Comparison of ENCODE assay signal across 7 mouse cellular contexts in the genomic region with DNA sequence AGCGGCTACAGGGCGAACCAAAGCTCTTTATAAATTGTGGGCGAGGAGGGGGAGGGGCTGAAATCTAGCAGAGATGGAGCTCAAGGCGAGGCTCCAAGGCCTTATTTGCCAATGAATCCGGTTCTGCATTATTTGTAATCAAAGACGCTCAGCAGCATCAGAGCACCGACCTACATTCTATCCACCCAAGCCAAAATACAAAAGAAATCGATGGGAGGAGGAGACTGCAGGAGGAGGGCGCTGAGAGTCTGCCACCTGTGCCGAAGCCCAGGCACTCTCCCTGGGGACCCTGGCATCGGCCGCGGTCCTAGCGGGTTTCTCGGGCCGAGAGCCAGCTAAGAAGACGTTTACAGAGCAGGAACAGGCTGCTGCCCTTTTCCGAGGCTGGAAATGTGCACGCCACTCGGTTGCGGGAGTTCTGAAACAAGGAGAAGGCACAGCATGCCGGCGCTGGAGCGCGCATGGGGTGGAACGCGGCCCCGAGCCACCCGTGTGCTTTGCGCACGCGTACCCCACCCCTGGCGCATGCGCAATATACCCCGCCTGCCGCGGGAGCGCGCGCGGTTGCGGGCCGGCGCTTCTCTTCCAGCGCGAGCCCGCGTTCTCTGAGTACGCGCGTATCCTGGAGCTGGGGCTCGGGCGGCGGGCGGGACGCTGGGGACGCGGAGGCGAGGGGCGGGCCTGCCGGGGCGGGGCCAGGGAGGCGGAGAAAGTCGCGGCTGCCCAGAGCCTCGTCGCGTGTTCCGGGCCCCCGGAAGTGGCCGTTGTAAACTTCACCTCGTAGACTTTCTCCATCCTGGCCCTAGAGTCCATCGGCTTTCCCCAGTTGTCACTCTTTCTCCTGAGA. TPM values are rescaled to one million over a fixed set of nuclear protein-coding genes. Genes with fewer than 3 reads are reported as not detected.
DNase-seq lines count a peak whose midpoint lies in the region; ATAC-seq and TF ChIP-seq lines count a peak whose summit lies in the region.

A gene (plus strand): TSS at position 703 of the 847 bp plus-strand sequence.

- peak within 1 kb of the TSS; percentile 95 for H3K4me2 ChIP-seq in intestine, postnatal 0 days (replicated peaks; ENCODE audit: low read depth)
- H3K4me2 ChIP-seq in midbrain, embryonic 12.5 days (replicated peaks): peak within 1 kb of the TSS; percentile 76

- no peak; the same call in 1 of the 2 replicates for TF ChIP-seq CTCF in intestine, postnatal 0 days (IDR thresholded peaks at IDR 0.05; ENCODE audit: low read depth)
- no peak for TF ChIP-seq CTCF in small intestine, adult 2 months (IDR thresholded peaks at IDR 0.05; ENCODE audit: extremely low read depth, insufficient read length, insufficient replicate concordance, low read depth, low read length)

- H3K27ac ChIP-seq in intestine, postnatal 0 days (ENCODE audit: low read depth, low read length): peak within 1 kb of the TSS; percentile 74
- H3K27ac ChIP-seq in midbrain, embryonic 12.5 days (replicated peaks): peak within 1 kb of the TSS; percentile 100
- peak within 1 kb of the TSS; percentile 84 for H3K27ac ChIP-seq in small intestine, adult 2 months (ENCODE audit: insufficient read depth, low read depth, low read length)

- ATAC-seq in intestine, postnatal 0 days: peak; percentile 99
- ATAC-seq in midbrain, embryonic 12.5 days (ENCODE audit: low FRiP score, low read depth): peak; percentile 93

- under 1% methylated on average over 70 of the region's 73 CpGs for WGBS in intestine, postnatal 0 days
- WGBS in midbrain, embryonic 12.5 days: under 1% methylated on average over 73 of the region's 73 CpGs
- WGBS in small intestine, adult 2 months: under 1% methylated on average over 73 of the region's 73 CpGs

- H3K4me3 ChIP-seq in intestine, postnatal 0 days (ENCODE audit: low read depth, low read length): peak within 1 kb of the TSS; percentile 81
- peak within 1 kb of the TSS; percentile 65 for H3K4me3 ChIP-seq in midbrain, embryonic 12.5 days
- peak within 1 kb of the TSS; percentile 97 for H3K4me3 ChIP-seq in small intestine, adult 2 months (ENCODE audit: low read depth, low read length)

- intact Hi-C loops in left cerebral cortex, postnatal 4 days (cut with DNase I): loop anchor here (5.0 kb wide), 1 partner anchor 42 kb away; no protein-coding TSS in a partner anchor

- 0 out of 2 replicates have a peak, but pooled peaks cover 2% of the 10 kb centered on the region for H3K4me1 ChIP-seq in intestine, postnatal 0 days (replicated peaks; ENCODE audit: control insufficient read depth, insufficient read depth, low read length)
- H3K4me1 ChIP-seq in midbrain, embryonic 12.5 days: peaks cover 24% of the 10 kb centered on the region
- H3K4me1 ChIP-seq in small intestine, adult 2 months (ENCODE audit: control insufficient read depth, insufficient read depth, insufficient read length, low read length): no peaks in the 10 kb centered on the region

- no peaks in the 10 kb centered on the region for H3K27me3 ChIP-seq in intestine, postnatal 0 days (replicated peaks; ENCODE audit: control insufficient read depth, insufficient read depth, low read length)
- H3K27me3 ChIP-seq in midbrain, embryonic 12.5 days: no peaks in the 10 kb centered on the region
- H3K27me3 ChIP-seq in small intestine, adult 2 months (ENCODE audit: control insufficient read depth, insufficient read depth, low read length): no peaks in the 10 kb centered on the region

- no peaks in the 10 kb centered on the region for H3K9me3 ChIP-seq in intestine, postnatal 0 days (ENCODE audit: control insufficient read depth)
- no peaks in the 10 kb centered on the region for H3K9me3 ChIP-seq in midbrain, embryonic 12.5 days

- DNase-seq in adrenal gland, adult 2 months: peak; percentile 98
- DNase-seq in embryo, embryonic 11.5 days (ENCODE audit: low read depth, low spot score): peak; percentile 96
- peak; percentile 94 to 95 for DNase-seq in gastrocnemius, postnatal 4 days (ENCODE audit: low spot score in 2 of 2)
- DNase-seq in left cerebral cortex, postnatal 4 days: peak; percentile 97

- H3K36me3 ChIP-seq in intestine, postnatal 0 days (ENCODE audit: control insufficient read depth, insufficient read depth): no peaks in the 10 kb centered on the region
- H3K36me3 ChIP-seq in midbrain, embryonic 12.5 days: no peaks in the 10 kb centered on the region
- H3K36me3 ChIP-seq in small intestine, adult 2 months (ENCODE audit: control insufficient read depth, insufficient read depth, low read length): no peaks in the 10 kb centered on the region

- peak within 1 kb of the TSS; percentile 68 for H3K9ac ChIP-seq in intestine, postnatal 0 days (ENCODE audit: low read depth, low read length)
- peak within 1 kb of the TSS; percentile 71 for H3K9ac ChIP-seq in midbrain, embryonic 12.5 days (replicated peaks)

- peak; percentile 52 for TF ChIP-seq POLR2A in small intestine, adult 2 months (IDR thresholded peaks at IDR 0.05; ENCODE audit: low read depth, low read length)

RNA-seq across cellular contexts. Expression of the gene that starts here (rescaled TPM):
- total RNA-seq in adrenal gland, adult 2 months (2021): 1 to 10 TPM; 1.8 to 2.2 TPM
- 0.20 and 0.40 TPM in 2 replicates for polyA plus RNA-seq in adrenal gland, adult 2 months (2012; rRNA removed)
- total RNA-seq in gastrocnemius, postnatal 4 days (2021): 1 to 10 TPM; 1.9 to 2.1 TPM
- polyA plus RNA-seq in intestine, postnatal 0 days (2015; fragmentation: Nextera tagmentation; extraction: Ambion mirVana): 0.69 and 1.2 TPM in 2 replicates
- total RNA-seq in left cerebral cortex, postnatal 4 days (2021): 1 to 10 TPM; 4.2 to 5.6 TPM
- 6.3 and 6.4 TPM in 2 replicates for polyA plus RNA-seq in midbrain, embryonic 12.5 days (2016; fragmentation: Nextera tagmentation; extraction: Ambion mirVana)
- polyA plus RNA-seq in small intestine, adult 2 months (2012; rRNA removed): 0.22 and 0.27 TPM in 2 replicates

Comparison
In these comparisons a context has a peak if more than half of its experiments do, and no peak if none do; other contexts are left out.
1. Peak in every context shown above with its lines: DNase-seq, ATAC-seq, H3K4me3 ChIP-seq and H3K27ac ChIP-seq.